Mouse (Mus musculus): ENCODE results near the gene Coil. TPM values are rescaled to one million over a fixed set of nuclear protein-coding genes. Genes with fewer than 3 reads are reported as not detected.

Gene Coil
- polyA plus RNA-seq, 1 experiment from 2014 or later: 26.6 TPM

- Histone ChIP-seq H3K9ac (ENCODE audit: low read depth, low read length) (peak within 1 kb of the TSS; percentile 66), H3K36me3 (ENCODE audit: control insufficient read depth, insufficient read depth, low read length) (no peaks in the 10 kb centered on the region; the same call in 1 of the 2 replicates), H3K4me3 (ENCODE audit: low read length) (peak within 1 kb of the TSS; percentile 63), H3K27me3 (replicated peaks; ENCODE audit: control insufficient read depth, insufficient read depth, low read length) (no peaks in the 10 kb centered on the region), H3K4me1 (ENCODE audit: control insufficient read depth, insufficient read depth, low read depth, low read length) (0 out of 2 replicates have a peak, but pooled peaks cover 3% of the 10 kb centered on the region), H3K4me2 (ENCODE audit: low read length) (peak within 1 kb of the TSS; percentile 69), H3K9me3 (ENCODE audit: control insufficient read depth, low read length) (no peaks in the 10 kb centered on the region), H3K27ac (ENCODE audit: low read depth, low read length) (peak within 1 kb of the TSS; percentile 75)
- peak; percentile 98 for ATAC-seq
- 5% methylated on average over 34 of the region's 34 CpGs for WGBS
These were observed 14.7 kb upstream of the Coil start, which contains the start of gene Scpep1 for GRCm38 (mm10) chr11:88955217-88955969. TSS of gene Scpep1 (minus strand) at chr11:88955465.

GRCm38 (mm10) chr11:88958851-88959250 lies 11.2 kb upstream of the Coil start:
- H3K4me3 ChIP-seq (ENCODE audit: low read length): no peak overlapping the region
- no peak overlapping the region for H3K4me2 ChIP-seq (ENCODE audit: low read length)
- no peaks in the 10 kb centered on the region for H3K36me3 ChIP-seq (ENCODE audit: control insufficient read depth, insufficient read depth, low read length)
- H3K9me3 ChIP-seq (ENCODE audit: control insufficient read depth, low read length): no peaks in the 10 kb centered on the region
- H3K4me1 ChIP-seq (ENCODE audit: control insufficient read depth, insufficient read depth, low read depth, low read length): 0 out of 2 replicates have a peak, but pooled peaks cover 3% of the 10 kb centered on the region
- no peak for ATAC-seq
- no peak overlapping the region for H3K27ac ChIP-seq (ENCODE audit: low read depth, low read length)
- no peak overlapping the region for H3K9ac ChIP-seq (ENCODE audit: low read depth, low read length)
- H3K27me3 ChIP-seq (replicated peaks; ENCODE audit: control insufficient read depth, insufficient read depth, low read length): no peaks in the 10 kb centered on the region
- WGBS: 92% methylated on average over 3 of the region's 3 CpGs

GRCm38 (mm10) chr11:88966881-88967361 lies 3.1 kb upstream of the Coil start, which contains the start of gene Elobl:
TSS of gene Elobl (minus strand) at chr11:88966931.
- Histone ChIP-seq H3K4me2 (ENCODE audit: low read length) (no peak within 1 kb of the TSS), H3K27ac (ENCODE audit: low read depth, low read length) (no peak within 1 kb of the TSS), H3K9me3 (ENCODE audit: control insufficient read depth, low read length) (no peaks in the 10 kb centered on the region), H3K4me1 (ENCODE audit: control insufficient read depth, insufficient read depth, low read depth, low read length) (no peaks in the 10 kb centered on the region), H3K4me3 (ENCODE audit: low read length) (no peak within 1 kb of the TSS), H3K27me3 (replicated peaks; ENCODE audit: control insufficient read depth, insufficient read depth, low read length) (no peaks in the 10 kb centered on the region), H3K36me3 (ENCODE audit: control insufficient read depth, insufficient read depth, low read length) (no peaks in the 10 kb centered on the region), H3K9ac (ENCODE audit: low read depth, low read length) (no peak within 1 kb of the TSS)
- ATAC-seq: no peak
- WGBS: 89% methylated on average over 2 of the region's 3 CpGs

- Histone ChIP-seq H3K4me1 (ENCODE audit: control insufficient read depth, insufficient read depth, low read depth, low read length) (peaks cover 6% of the 10 kb centered on the region), H3K4me2 (ENCODE audit: low read length) (peak overlapping the region; percentile 71), H3K36me3 (ENCODE audit: control insufficient read depth, insufficient read depth, low read length) (no peaks in the 10 kb centered on the region), H3K4me3 (ENCODE audit: low read length) (peak overlapping the region; percentile 63), H3K27ac (ENCODE audit: low read depth, low read length) (peak overlapping the region; percentile 92), H3K27me3 (replicated peaks; ENCODE audit: control insufficient read depth, insufficient read depth, low read length) (no peaks in the 10 kb centered on the region), H3K9ac (ENCODE audit: low read depth, low read length) (peak overlapping the region; percentile 80), H3K9me3 (ENCODE audit: control insufficient read depth, low read length) (no peaks in the 10 kb centered on the region)
- WGBS: 1% methylated on average over 56 of the region's 62 CpGs
- ATAC-seq: peak; percentile 91
These were observed 4.0 kb downstream of the Coil start for GRCm38 (mm10) chr11:88973776-88974701.

GRCm38 (mm10) chr11:88976320-88976719 lies 6.3 kb downstream of the Coil start:
- H3K9me3 ChIP-seq (ENCODE audit: control insufficient read depth, low read length): no peaks in the 10 kb centered on the region
- H3K4me3 ChIP-seq (ENCODE audit: low read length): no peak overlapping the region
- H3K4me1 ChIP-seq (ENCODE audit: control insufficient read depth, insufficient read depth, low read depth, low read length): peaks cover 6% of the 10 kb centered on the region
- H3K4me2 ChIP-seq (ENCODE audit: low read length): no peak overlapping the region
- ATAC-seq: no peak
- no peaks in the 10 kb centered on the region for H3K27me3 ChIP-seq (replicated peaks; ENCODE audit: control insufficient read depth, insufficient read depth, low read length)
- no peak overlapping the region for H3K9ac ChIP-seq (ENCODE audit: low read depth, low read length)
- no peaks in the 10 kb centered on the region for H3K36me3 ChIP-seq (ENCODE audit: control insufficient read depth, insufficient read depth, low read length)
- no peak overlapping the region for H3K27ac ChIP-seq (ENCODE audit: low read depth, low read length)
- 96% methylated on average over 2 of the region's 2 CpGs for WGBS

GRCm38 (mm10) chr11:88977188-88977587 lies 7.1 kb downstream of the Coil start:
- H3K27me3 ChIP-seq (replicated peaks; ENCODE audit: control insufficient read depth, insufficient read depth, low read length): no peaks in the 10 kb centered on the region
- H3K9me3 ChIP-seq (ENCODE audit: control insufficient read depth, low read length): no peaks in the 10 kb centered on the region
- H3K4me3 ChIP-seq (ENCODE audit: low read length): no peak overlapping the region
- H3K27ac ChIP-seq (ENCODE audit: low read depth, low read length): no peak overlapping the region
- ATAC-seq: no peak
- H3K9ac ChIP-seq (ENCODE audit: low read depth, low read length): no peak overlapping the region
- WGBS: 98% methylated on average over 5 of the region's 5 CpGs
- H3K36me3 ChIP-seq (ENCODE audit: control insufficient read depth, insufficient read depth, low read length): 0 out of 2 replicates have a peak, but pooled peaks cover 6% of the 10 kb centered on the region
- H3K4me2 ChIP-seq (ENCODE audit: low read length): no peak overlapping the region
- H3K4me1 ChIP-seq (ENCODE audit: control insufficient read depth, insufficient read depth, low read depth, low read length): peaks cover 6% of the 10 kb centered on the region

- H3K4me1 ChIP-seq (ENCODE audit: control insufficient read depth, insufficient read depth, low read depth, low read length): no peaks in the 10 kb centered on the region
- no peak for ATAC-seq
- no peaks in the 10 kb centered on the region for H3K27me3 ChIP-seq (replicated peaks; ENCODE audit: control insufficient read depth, insufficient read depth, low read length)
- WGBS: 84% methylated on average over 8 of the region's 8 CpGs
- H3K4me2 ChIP-seq (ENCODE audit: low read length): no peak overlapping the region
- H3K36me3 ChIP-seq (ENCODE audit: control insufficient read depth, insufficient read depth, low read length): peaks cover 14% of the 10 kb centered on the region; the same call in 1 of the 2 replicates
- no peak overlapping the region for H3K4me3 ChIP-seq (ENCODE audit: low read length)
- H3K27ac ChIP-seq (ENCODE audit: low read depth, low read length): no peak overlapping the region
- no peaks in the 10 kb centered on the region for H3K9me3 ChIP-seq (ENCODE audit: control insufficient read depth, low read length)
- no peak overlapping the region for H3K9ac ChIP-seq (ENCODE audit: low read depth, low read length)
These were observed 11.3 kb downstream of the Coil start for GRCm38 (mm10) chr11:88981337-88981736.

GRCm38 (mm10) chr11:88986616-88987015 lies 16.6 kb downstream of the Coil start:
- no peak overlapping the region for H3K9ac ChIP-seq (ENCODE audit: low read depth, low read length)
- H3K4me1 ChIP-seq (ENCODE audit: control insufficient read depth, insufficient read depth, low read depth, low read length): no peaks in the 10 kb centered on the region
- WGBS: 86% methylated on average over 10 of the region's 10 CpGs
- no peaks in the 10 kb centered on the region for H3K9me3 ChIP-seq (ENCODE audit: control insufficient read depth, low read length)
- H3K4me3 ChIP-seq (ENCODE audit: low read length): no peak overlapping the region
- H3K36me3 ChIP-seq (ENCODE audit: control insufficient read depth, insufficient read depth, low read length): peaks cover 24% of the 10 kb centered on the region
- H3K27ac ChIP-seq (ENCODE audit: low read depth, low read length): no peak overlapping the region
- H3K27me3 ChIP-seq (replicated peaks; ENCODE audit: control insufficient read depth, insufficient read depth, low read length): no peaks in the 10 kb centered on the region
- ATAC-seq: no peak
- no peak overlapping the region for H3K4me2 ChIP-seq (ENCODE audit: low read length)

- Histone ChIP-seq H3K4me2 (ENCODE audit: low read length) (no peak overlapping the region), H3K9me3 (ENCODE audit: control insufficient read depth, low read length) (no peaks in the 10 kb centered on the region), H3K27me3 (replicated peaks; ENCODE audit: control insufficient read depth, insufficient read depth, low read length) (no peaks in the 10 kb centered on the region), H3K4me1 (ENCODE audit: control insufficient read depth, insufficient read depth, low read depth, low read length) (no peaks in the 10 kb centered on the region), H3K9ac (ENCODE audit: low read depth, low read length) (no peak overlapping the region), H3K27ac (ENCODE audit: low read depth, low read length) (no peak overlapping the region), H3K36me3 (ENCODE audit: control insufficient read depth, insufficient read depth, low read length) (peaks cover 12% of the 10 kb centered on the region), H3K4me3 (ENCODE audit: low read length) (no peak overlapping the region)
- ATAC-seq: no peak
- WGBS: 80% methylated on average over 5 of the region's 5 CpGs
These were observed 18.9 kb downstream of the Coil start for GRCm38 (mm10) chr11:88988956-88989355.

Measured in hindbrain, embryonic 16.5 days (tissue).